Mouse (Mus musculus) kidney, adult 2 months (tissue): ENCODE data around the gene Gatd1.

Experiments
- CTCF ChIP-seq: fragments of 200-500 bp; conservative IDR thresholded peaks from 2 replicates; pipeline ENCODE4 v1.5.1; 2011; ENCODE audit warnings: low read depth, mild to moderate bottlenecking, control low read depth, low read length, moderate library complexity, mixed read lengths; ENCODE audit not compliant: insufficient read depth, insufficient read length
- POLR2A ChIP-seq: fragments of 200-500 bp; IDR thresholded peaks from one replicate; pipeline ENCODE4 v1.6.1; 2011; ENCODE audit warnings: low read depth, low read length, control low read depth

DNA sequence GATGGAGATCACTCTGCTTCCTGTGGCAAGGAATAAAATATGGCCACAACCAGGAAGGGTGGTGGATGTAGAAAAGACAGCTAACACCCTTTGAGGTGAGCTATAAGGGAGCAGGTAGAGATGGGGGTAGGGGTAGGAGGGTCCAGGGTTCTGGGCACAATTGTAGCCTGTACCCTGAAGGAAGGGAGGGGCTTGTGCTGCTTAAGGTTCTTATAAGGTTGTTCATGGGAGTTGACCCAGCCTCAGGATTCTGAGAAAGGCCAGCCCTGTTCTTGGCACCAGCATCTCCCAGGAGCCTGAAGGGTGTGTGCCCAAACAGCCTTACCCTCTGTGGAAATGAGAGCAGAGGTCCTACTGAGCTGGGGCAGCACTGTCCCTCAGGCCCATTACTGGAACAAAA, 38.0 kb upstream of the Gatd1 start:
- no peak for TF ChIP-seq CTCF
- TF ChIP-seq POLR2A = no peak
